Mouse (Mus musculus) mature B cell (primary cell): ENCODE measurements around the gene Srpk2.
"Not testable (repeated sequence)": the region's sequence is repeated elsewhere in the genome, so short reads cannot be mapped to it uniquely, and the experiment has no call there.

Experiments used
- in situ Hi-C: fragments of 300-500 bp; cut with MboI; formaldehyde crosslinking; loops from 2 replicates; pipeline ENCODE4 v1.14.3; 2019

Srpk2 gene

DNA sequence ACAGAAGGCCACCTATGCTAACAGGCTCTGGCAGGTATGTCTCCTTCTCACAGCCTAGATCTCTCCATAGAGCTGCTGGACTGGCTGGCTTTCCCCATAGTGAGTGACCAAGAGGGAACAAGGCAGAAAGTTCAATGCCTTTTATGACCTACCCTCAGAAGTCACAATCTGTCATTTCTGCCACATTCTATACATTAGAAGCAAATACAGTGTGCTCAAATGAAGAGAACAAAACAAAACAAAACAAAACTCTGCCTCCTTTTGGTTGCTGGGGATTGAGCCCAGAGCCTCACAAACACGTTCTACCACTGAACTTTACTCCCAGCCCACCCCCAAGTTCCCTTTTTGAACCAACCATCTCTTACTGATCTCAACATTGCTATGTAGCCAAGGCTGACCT lies at the start of gene Srpk2:
Gene Srpk2, minus strand, starts transcription at position 101 of the 400 bp plus-strand sequence.
- in situ Hi-C loops = no loop called here

DNA sequence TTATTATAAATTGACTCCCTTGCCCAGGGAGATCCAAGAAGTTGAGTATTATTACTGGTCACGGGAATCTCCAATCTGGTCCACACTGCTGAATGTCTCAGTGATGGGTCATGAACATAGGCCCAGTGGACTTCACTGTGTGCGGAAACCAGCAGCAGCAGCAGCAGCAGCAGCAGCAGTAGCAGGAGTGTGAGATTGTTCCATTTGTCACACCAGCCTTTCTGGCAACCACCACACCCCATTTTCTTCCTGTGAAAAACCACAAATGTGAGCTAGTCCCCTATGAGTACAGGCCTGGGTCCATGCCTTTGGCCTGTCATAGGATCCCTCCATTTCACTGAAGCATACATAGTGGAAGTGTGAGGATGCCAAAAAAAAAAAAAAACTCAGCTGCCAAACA lies 37.5 kb upstream of the Srpk2 start:
- in situ Hi-C loops = no loop called here

DNA sequence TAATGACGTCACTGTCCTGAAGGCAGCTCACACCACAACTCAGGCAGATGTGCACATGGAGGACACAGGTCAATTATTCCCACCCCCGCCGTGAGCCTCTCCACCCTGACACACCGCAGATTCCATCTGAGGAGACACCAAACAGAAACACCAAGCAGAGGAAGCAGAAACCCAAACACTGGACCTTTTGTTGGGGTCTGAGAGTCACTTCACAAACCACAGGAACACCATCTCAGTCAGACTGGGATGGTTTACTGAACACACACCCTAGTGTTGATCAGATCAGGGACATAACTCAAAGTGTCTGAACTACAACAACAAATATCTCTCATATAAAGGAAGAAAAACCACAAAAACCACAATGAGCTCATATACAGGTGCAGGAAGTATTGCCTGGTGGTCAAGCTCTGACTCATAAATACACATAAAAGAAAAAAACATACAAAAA lies 34.5 kb upstream of the Srpk2 start:
- in situ Hi-C loops = no loop called here

GRCm38 (mm10) chr5:23718182-23718534 lies 33.7 kb upstream of the Srpk2 start:
- in situ Hi-C loops = no loop called here

DNA sequence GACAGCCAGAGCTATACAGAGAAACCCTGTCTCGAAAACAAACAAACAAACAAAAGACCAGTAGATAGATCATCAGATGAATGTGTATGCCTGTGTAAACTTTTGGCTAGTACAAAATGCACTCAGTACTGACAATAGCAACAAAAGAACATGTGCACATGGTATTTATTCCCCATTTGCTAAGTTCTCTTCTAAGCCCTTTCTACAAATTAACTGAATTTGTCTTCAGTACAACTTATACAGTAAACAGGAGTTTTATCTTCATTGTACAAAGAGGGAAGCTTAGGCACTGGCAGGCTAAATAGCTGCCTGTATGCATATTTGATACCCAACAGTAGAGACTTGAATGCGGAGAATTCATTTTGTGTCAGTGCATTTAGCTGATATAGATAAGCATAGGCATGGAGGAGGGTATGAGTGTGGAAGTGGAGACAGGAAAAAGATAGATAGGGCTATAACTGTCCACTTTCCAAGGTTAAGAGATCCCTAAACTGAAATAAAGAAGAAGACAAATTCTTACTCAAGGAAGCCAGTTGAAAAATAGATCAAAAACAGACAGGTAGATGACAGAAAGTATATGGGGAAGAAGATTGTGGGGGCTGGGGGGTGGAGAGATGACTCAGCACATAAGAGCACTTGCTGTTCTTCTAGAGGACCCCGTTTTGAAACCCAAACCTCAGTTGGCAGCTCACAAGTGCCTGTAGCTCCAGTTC lies 33.2 kb upstream of the Srpk2 start:
- in situ Hi-C loops = no loop called here

DNA sequence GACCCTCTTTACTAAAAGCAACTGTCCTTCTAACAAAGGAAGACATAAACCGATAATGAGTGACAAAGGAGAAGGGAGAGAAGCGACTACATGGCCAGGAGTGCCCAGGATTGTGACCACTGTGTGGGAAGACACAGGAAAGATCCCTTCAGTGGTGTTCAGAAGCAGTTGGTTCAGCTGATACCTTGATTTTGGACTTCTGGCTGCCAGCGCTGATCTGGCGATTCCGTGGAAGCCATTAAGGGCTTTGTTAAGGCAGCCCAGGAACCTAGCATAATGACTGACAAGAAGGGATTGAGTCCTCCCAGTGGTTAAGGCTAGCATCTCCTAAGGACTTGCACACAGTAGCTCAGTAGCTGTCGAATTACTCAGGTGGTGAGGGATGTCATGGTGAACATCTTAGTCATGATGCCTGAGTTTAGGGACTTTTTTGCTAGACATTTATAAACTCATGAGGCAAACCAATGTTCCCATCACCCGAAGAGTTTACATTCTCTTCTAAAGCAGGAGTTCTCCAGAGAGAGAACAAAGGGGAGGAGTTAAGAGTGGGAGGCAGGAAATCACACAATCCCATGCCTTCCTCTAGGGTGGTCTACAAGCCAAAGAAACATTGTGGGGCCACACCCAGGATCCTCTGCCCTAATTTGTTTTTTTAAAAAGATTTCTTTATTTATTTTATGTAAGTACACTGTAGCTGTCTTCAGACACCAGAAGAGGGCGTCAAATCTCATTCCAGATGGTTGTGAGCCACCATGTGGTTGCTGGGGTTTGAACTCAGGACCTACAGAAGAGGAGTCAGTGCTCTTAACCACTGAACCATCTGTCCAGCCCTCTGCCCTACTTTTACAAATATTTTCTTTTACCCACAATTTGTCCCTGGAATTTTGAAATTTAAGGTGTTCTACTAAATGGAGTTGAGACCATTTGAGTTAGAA lies 29.3 kb upstream of the Srpk2 start:
- in situ Hi-C loops = no loop called here

DNA sequence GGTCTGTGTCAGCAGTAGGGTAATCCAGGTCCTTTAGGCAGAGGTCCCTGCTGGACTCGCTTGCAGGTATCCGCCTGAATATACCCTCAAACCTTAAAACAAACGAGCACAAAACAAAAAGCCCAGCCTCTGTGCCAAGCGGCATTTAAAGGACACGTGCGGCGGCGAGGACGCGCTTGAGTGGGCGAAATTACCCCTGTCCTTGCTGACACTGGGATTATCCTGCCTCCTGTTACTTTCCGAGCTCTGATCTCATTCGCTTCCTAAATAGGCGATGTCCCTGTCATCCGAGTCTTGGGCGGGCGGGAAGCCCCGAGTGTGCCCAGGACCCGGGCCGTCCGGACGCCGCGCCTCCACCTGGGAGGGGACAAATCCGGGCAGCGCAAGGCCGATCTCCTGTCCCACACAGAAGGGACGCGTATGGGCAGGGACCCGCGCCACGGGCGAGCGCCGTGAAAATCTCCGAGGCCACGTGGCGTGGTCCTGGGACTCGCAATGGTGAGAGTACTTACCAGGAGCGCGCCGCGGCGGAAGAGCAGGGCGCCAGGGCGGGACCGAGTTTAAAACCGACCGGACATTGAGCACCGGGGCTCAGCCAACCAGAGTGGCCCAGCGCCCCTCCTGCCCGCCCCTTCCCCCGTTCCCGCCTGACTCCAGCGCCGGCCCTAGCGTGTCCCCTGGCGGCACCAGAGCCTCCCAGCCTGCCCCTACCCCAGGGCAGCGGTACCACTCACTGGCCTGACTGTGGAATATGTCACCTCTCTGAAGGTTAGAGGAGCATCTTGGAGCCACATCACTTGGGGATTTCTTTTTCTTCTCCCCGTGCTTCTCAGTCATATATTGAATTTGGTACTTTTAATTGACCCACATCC lies 27.9 kb upstream of the Srpk2 start:
- in situ Hi-C loops = no loop called here

GRCm38 (mm10) chr5:23711671-23712129 lies 27.3 kb upstream of the Srpk2 start:
- in situ Hi-C loops = not testable (repeated sequence)

DNA sequence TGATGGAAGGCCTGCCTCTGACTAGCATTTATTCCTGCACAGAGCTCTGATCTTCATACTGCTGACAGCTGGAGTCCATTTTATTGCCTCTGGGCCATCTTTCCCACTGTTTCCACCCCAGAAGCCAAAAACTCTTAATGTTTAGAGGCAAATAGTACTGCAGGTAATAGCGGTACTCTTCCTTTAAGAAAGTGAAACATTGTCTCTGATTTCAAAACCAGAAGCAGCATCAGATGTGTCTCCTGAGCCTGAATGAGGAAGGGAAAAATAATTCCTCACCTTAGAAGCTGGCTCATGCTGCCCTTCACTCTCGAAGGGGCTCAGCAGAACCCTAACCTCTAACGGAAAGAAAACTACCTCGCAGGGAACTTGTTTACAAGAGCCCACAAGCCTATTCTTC lies 26.8 kb upstream of the Srpk2 start:
- in situ Hi-C loops = no loop called here

DNA sequence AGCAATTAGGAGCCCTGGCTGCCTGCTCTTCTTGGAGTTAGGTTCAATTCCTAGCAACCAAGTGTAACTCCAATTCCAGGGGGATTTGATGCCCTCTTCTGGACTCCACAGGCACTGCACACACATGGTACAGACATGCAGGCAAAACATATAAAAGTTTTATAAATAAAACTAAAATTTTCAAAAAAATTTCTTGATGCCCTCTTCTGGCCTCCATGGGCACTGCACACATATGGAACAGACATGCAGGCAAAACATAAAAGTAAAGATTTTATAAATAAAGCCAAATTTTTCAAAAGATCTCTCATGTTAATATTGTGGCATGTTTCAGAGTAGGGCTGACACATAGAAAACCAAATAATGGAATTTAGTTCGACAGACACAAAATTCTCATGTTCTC lies 25.2 kb upstream of the Srpk2 start:
- in situ Hi-C loops = no loop called here

DNA sequence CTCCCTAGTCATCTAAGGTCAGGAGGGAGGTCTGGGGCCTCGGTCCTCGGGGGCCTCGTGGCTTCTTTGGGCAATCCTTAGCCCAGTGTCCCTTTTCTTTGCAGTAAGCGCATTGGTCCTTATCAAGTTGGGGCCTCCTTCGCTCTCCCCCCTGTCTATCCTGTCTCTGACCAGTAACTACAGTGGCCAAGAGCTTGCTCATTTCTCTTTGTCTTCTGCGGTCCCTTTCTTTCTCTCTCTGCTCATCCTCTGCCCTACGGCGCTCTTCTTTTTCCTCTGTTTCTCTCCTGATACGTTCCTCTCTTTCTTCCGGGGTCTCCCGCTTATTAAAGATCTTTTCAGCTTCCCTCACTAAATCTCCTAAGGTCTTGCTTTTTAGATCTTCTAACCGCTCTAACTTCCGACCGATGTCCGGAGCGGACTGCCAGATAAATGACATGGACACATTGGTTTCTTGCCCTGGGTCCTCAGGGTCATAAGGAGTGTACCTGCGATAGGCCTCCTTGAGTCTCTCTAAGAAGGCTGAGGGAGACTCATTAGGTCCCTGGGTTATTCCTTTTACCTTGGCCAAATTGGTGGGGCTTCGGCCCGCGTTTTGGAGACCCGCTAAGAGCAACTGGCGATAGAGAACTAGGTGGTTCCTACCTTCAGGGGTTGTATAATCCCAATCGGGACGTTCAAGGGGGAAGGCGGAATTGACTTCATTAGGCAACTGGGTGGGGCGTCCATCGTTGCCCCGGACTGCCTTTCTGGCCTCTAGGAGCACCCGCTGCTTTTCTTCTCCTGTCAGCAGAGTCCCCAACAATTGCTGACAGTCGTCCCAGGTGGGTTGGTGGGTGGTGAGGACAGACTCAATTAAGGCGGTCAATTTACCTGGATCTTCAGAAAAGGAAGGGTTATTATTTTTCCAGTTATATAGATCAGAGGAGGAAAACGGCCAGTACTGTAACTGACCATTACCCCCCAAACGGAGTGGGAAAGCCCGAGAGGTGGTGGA lies 22.5 kb upstream of the Srpk2 start:
- in situ Hi-C loops = not testable (repeated sequence)

DNA sequence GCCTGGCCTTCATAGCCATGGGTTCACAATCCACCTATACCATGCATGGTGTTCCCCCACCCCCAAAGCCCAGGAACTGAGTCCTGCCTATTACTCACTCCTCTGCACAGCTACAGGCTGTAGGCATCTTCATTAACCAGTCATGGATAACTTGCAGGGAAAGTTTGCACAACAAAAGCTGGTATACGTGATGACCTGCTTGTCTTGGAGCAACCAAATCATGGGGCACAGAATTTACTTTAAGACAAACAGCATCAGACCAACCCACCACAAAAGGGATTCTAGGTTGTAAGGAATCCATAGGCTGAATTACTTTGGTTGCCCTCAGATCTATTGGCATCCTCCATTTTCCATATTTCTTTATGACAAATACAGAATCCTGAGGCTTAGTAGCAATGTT lies 13.0 kb upstream of the Srpk2 start:
- in situ Hi-C loops = no loop called here

GRCm38 (mm10) chr5:23683431-23683830 lies 986 bp downstream of the Srpk2 start:
- in situ Hi-C loops = no loop called here

DNA sequence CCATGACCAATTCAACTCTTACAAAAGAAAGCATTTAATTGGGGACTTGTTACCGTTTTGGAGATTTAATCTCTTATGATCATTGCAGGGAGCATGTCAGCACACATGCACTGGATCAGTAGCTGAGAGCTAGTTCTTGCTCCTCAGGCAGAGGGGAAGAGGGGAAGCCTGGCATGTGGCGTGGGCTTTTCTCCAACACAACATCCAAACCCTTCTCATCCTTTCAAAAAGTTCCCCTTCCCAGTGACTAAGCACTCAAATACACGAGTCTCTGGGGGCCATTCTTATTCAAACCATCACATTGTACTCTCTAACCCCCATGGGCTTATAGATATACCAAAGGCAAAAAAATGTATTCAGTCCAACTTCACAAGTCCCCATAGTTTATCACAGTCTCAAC lies 5.4 kb downstream of the Srpk2 start:
- in situ Hi-C loops = no loop called here

GRCm38 (mm10) chr5:23677883-23678282 lies 6.5 kb downstream of the Srpk2 start:
- in situ Hi-C loops = no loop called here

DNA sequence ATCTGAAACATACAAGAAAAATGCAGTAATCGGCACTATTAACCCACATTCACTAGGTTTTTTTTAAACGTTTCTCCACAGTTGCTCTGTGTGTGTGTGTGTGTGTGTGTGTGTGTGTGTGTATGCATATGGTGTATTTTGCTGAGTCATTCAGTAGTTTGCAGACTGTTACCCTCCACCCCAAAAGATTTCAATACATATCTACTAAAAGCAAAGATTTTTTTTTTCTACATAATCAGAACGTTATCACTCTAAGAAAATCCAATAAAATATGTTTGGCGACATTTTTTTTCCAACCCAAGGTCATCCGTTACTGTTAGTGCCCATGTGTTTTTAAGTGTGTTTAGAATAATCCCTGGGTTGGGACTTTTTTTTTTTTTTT lies 7.4 kb downstream of the Srpk2 start:
- in situ Hi-C loops = no loop called here

DNA sequence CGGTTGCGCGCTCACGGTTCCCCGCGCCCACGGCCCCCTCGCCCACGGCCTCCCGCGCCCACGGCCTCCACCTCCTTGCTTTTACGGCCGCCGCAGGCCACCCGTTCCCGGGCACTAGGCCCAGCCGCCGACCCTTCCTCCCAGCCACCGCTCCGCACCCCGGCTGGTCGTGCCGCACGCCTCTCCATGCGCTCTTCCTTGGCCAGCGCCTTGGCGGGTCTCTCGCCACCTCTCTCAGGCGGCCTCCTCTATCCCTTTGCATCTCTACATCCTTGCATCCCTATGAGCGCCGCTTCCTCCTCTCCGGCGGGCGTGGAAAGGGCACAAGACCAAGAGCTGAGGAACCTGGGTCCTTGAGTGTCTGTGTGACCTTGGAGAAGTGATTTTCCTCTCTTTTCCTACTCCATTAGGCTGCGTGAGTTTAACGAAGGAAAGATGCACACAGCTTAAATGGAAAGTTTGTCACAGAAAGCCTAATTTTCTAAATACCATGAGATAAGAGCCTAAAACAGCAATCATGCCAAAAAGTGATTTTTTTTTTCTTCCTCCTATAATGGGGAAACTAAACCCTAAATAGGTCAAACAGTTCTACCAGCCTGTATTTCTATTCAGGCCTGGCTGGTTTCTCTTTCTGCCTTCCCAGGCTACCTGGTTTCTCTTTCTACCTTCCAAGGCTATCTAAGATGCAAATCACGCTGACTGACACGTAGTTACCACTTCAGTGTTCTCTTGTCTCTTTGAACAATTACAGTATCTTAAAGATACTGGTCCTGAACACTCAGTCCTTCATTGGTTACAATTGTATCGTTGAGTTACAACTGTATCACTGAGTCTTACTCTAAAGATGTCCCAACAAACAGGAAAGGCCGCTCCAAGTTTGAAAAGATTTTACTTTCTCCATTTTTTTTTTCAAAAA lies 8.0 kb downstream of the Srpk2 start:
- in situ Hi-C loops = no loop called here

DNA sequence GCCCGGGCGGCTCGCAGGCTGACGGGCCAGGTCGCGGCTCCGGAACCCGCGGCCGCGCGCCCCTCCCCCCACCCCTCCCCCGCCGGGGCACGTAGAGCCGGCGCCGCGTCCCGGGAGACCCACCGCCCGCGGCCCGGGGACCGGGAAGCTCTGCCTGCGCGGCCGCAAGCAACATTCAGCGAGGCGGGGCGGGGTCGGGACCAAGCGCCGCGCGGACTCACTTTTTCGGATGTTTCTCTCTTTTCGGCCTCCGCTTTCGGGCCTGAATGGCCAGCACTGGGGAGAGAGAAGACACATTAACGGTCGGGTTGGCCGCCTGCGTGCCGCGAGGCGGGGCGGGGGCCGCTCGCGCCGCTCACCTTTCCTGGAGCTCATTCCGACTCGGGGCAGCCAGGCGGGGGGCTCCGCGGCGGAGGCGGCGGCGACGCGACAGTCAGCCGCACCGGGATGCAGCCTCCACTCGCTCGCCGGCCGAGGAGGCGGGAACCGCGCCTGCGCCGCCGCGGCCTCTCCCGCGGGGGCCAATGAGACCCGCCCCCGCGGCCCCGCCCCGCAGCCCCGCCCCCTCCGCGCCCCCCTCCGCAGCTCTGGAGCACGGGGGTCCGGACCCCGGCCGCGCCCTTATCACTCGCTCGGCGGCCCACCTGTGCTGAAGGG lies 8.8 kb downstream of the Srpk2 start:
- in situ Hi-C loops = no loop called here

GRCm38 (mm10) chr5:23674829-23675498 lies 9.5 kb downstream of the Srpk2 start:
- in situ Hi-C loops = no loop called here
